Mouse (Mus musculus) c-Kit-positive CD71-positive TER-119-positive erythroid progenitor cells, embryonic 14.5 days (primary cell): Measurements from ENCODE around the gene Retreg1.

Experiments
- DNase-seq: peaks from one replicate; pipeline ENCODE4 v3.0.0-alpha.2; 2013; ENCODE audit warnings: low spot score

Gene Retreg1

GRCm38 (mm10) chr15:25920886-25921285 lies 77.9 kb downstream of the Retreg1 start:
- DNase-seq: no peak

DNA sequence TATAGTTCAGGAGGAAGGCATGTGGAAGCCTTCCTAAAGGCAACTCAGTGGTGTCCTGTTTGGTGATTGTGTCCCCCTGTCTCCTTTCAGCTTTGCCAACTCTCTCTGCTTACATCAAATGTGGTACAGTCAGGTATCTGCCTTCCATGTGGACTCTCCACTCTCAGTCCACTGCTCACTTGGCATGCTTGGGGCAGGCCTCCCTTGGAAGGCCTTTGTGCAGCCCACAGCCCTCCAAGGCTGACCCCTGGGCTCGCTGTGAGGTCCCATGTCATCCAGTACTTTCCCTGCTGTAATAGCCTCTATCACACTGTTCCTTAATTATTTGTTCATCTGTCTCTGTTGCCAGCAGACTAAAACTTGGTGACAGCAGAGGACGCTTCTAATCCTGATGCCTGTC lies 79.0 kb downstream of the Retreg1 start:
- no peak for DNase-seq

- DNase-seq: no peak
Observed at GRCm38 (mm10) chr15:25923916-25924315, 80.9 kb downstream of the Retreg1 start.

GRCm38 (mm10) chr15:25926171-25926570 lies 83.2 kb downstream of the Retreg1 start:
- DNase-seq: no peak

- DNase-seq: no peak
Observed at GRCm38 (mm10) chr15:25927106-25927505, 84.1 kb downstream of the Retreg1 start.

- DNase-seq: no peak
Observed at GRCm38 (mm10) chr15:25928001-25928400, 85.0 kb downstream of the Retreg1 start.

DNA sequence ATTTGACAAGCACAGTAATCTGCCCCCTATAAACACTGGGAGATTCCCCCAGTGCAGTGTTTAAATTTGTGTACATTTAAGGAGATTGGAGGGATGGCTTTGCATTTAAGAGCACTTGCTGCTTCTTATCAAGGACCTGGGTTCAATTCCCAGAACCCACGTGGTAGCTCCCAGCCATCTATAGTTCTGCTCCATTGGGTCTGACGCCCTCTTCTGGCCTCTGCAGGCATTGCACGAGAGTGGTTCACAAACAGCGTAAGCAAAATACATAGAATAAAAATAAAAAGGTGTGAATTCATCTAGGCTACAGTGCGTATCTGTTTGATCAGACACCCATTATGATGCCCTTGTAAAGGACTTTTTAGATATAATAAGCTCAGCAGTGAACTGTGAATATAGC lies 85.9 kb downstream of the Retreg1 start:
- DNase-seq: no peak

DNA sequence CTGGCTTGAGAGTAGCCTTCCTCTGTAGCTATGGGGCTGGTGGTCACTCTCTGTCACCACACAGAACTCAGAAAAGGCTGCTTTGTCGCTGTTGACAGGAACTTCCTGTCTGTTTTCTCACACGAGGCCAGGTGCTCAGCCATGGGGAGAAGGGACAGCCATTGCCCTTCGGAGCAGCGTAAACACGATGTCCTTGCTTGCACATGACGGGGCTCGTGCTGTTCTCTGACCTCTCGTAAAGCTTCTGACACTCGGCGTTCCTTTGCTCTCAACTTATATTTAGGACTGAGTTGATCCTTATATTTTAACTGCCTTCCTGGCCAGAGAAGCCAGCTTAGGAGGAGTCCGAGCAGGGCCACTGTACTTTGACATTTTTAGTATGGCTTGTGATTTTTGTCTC lies 86.5 kb downstream of the Retreg1 start:
- DNase-seq: no peak

DNA sequence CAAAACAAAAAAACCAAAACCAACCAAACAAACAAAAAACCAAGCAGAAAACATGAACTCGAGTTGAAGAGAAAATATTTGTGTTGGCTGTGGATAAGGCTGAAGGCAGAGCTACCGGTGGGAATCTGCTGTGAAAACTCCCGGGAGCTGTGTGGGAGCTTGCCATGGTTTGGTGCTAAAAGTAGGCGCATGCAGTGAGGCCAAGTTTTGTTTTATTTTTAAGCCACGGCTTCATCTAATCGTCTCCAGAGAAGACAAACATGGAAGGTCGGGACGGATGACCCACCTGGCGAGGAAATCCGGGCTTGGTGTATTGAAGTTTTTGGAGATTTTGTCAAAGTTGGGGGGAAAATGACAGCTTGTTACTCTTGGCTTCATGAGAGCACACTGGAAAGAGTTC lies 87.0 kb downstream of the Retreg1 start:
- DNase-seq: no peak

DNA sequence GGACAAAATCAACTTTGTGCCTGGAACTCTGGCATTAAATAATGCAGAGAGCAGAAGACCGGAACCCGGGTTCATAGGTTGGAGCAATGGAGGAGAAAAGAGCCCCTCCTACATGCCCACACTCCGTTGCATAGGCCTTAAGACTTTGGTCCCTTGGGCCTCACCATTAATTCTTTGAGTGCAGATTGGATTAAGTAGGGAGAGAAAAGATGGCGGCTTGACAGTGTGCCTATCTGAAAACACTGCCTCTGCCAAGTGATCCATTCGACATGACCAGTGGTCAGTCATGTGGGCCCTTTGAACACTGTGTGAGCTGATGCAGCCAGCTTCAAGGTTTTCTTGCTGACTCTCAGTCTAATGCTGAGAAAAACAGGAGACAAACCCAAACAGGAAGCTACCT lies 87.7 kb downstream of the Retreg1 start:
- DNase-seq: no peak

DNA sequence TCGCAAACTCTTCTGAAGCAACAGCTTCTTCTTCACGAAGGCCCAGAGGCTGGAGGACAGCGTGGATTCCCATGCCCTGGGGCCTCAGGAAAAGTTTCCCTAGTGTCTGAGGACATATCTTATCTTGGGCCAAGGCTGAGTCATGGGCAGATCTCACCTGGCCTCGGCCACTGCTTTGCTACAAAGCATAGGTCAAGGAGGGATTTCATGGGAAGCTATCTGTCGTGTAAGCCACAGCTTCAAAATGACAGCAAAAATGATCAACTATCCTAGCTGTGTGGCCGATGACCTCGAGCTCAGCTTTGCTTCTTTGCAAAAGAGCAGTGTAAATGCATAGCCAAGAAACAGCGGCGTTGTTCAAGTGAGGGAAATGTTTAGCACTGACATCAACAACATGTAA lies 89.5 kb downstream of the Retreg1 start:
- DNase-seq: no peak

GRCm38 (mm10) chr15:25932937-25933684 lies 90.1 kb downstream of the Retreg1 start:
- no peak for DNase-seq

- no peak for DNase-seq
Observed at GRCm38 (mm10) chr15:25933685-25934108, 90.7 kb downstream of the Retreg1 start.

DNA sequence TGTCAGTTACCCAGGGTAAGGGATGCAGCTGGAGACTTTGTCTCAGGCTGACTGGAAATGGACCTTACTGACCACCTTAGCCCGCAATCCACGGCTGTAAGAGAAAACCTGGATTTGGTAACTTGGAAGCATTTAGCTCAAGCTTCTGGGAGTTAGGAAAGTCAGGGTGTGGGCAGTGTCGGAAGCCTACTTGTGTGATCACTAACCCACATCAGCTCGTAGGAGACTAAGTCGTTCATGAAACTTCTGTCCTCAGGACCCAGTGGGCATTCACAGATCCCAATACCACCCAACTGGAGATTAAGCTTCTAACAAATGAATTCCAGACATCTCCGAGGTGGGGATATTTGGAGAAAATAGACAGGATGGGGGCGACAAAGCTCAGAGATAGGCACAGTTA lies 91.4 kb downstream of the Retreg1 start:
- DNase-seq: no peak

DNA sequence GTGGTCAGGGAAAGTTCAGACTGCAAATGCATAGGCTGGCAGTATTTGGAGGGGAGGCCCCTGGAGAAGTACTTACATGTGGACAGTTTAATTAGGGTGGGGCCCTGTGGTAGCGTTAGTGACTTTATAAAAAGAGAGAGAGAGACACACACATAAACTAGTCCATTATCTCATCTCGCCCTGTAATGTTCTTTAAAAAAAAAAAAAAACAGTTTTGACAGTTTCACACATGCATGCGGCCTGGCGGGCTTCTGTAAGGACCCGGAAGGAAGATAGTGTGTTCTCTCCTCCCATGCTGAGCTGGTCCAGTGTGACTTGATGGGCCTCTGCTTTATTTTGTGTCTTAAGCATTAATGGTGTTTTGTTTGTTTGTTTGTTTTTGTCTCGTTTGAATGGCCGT lies 95.5 kb downstream of the Retreg1 start:
- no peak for DNase-seq

DNA sequence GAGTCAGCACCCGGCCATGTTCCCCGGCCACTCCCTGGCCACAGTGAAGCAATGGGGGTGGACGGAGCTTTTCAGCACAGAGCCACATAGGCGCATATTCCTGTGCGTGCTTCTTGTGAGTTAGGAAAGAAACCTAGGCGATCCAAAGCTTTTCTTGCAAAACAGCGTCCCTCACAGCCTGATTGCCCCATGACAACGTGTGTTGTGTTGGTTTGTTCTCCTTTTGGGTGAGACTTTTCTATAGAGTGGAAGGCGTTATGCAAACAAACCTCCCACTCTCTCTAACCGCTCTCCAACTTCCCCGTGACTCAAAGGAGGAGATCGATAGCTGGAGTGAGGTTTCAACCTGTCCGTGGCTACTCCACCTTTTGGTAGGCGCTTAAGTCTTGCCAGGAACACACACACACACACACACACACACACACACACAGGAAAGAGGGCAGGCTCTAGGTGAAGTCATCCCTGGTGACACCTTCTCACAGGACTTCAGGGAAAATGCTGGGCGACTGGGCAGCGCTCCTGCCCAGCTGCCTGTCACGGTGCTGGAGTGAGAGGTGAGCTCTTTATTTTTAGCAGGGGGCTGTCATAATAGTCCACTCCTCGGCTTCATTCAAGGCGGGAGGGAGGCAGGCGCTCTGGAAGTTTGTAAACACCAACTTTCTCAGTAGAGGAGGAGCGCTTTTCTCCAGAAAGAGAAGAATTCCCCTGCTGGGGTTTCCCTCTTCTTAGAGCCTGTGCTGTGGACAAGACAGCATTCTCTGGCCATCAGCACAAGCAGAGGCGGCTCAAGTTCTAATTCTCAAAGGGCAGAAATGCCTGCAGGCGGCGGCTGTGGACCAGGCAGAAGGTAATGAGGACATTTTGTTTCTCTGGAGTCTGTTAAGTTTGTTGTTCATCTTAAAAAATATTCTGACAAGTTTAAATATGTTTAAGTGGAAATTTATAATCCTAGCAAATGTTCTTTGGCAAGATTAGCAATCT lies 97.7 kb downstream of the Retreg1 start:
- DNase-seq: no peak

DNA sequence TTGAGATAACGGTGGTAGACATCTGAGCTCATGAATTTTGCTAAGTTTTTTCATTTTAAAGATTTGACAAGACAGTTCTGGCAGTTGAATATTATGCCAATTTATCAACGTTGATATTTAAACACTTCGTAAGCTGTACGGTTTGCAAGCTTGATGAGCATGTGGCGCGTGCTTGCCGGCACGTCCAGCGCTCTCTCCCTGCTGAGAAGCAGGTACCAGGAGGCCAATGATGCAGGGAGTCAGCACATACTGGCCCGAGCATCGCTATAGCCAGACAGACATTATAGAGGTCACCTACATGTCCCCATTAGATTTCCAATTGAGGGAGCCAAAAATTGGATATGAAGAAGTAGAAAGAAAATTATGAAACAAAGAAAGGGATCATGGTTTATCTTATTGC lies 98.5 kb downstream of the Retreg1 start:
- no peak for DNase-seq

DNA sequence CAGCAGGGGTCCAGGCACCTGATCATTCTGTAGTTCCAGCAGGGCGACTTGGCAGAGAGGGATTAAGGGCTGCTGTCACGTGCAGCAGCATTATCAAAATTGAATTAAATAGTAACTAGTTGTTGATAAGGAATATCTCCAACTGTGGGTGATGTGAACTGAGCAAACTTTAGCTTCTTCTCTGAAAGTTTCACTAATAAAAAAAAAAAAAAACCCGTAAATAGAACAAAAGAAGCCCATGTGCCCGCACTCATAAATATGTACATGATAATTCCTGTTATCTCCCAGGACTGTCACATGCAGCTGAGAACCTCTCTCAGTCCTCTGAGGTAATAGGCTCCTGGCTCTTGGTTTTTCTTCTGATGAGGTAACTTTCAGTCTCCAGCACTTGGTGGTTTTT lies 99.4 kb downstream of the Retreg1 start:
- DNase-seq: no peak

- no peak for DNase-seq
Observed at GRCm38 (mm10) chr15:25943386-25944137, 100.6 kb downstream of the Retreg1 start.

GRCm38 (mm10) chr15:25945224-25945623 lies 102.2 kb downstream of the Retreg1 start:
- no peak for DNase-seq

DNA sequence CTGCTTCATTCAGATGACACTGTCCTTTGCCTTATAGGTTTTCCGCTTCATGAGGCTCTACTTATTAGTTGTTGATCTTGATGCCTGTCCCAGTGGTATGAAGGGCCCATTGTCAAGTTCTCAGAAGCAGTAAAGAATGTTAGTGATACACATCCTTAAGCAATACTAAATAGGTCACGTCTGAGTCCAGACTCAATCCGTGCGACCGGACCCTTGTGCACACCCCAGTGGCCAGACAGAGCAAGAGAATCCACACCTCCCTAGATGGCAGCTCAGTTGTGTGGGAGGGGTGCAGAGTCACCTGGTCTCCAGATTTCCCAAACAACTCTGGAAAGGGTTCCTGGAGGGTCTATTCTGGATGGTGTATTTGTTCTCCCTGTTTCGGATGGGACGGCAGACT lies 103.5 kb downstream of the Retreg1 start:
- DNase-seq: no peak

DNA sequence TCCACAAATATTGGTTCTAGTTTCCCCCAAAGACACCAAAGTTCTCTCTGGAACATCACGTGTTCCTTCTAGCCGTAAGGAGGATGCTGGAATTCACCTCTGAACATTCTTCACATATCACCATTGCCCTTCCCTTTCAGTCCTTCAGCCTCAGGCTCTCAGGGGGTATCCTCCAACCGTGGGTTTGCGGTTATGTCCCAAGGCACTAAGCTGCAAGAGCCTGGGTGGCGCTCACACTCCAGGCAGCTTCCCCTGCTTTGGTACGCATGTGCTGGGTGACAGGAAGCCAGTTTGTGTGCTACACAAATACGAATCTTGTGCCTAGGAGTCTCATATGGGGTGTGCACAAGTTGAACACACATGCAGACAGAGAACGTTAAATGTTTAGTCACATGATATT lies 104.4 kb downstream of the Retreg1 start:
- DNase-seq: no peak
